Mouse (Mus musculus) megakaryocyte, embryonic 14.5 days (primary cell): ENCODE results near the gene Mapk10.

ENCODE experiments used
- FLI1 ChIP-seq: IDR thresholded peaks from 2 replicates; pipeline ENCODE4 v1.6.1; 2012; ENCODE audit warnings: low read length, inconsistent platforms, mixed read lengths
- GATA1 ChIP-seq: IDR thresholded peaks from 3 replicates; pipeline ENCODE4 v1.6.1; 2012; ENCODE audit warnings: mixed read lengths, low read length, inconsistent platforms, borderline replicate concordance

DNA sequence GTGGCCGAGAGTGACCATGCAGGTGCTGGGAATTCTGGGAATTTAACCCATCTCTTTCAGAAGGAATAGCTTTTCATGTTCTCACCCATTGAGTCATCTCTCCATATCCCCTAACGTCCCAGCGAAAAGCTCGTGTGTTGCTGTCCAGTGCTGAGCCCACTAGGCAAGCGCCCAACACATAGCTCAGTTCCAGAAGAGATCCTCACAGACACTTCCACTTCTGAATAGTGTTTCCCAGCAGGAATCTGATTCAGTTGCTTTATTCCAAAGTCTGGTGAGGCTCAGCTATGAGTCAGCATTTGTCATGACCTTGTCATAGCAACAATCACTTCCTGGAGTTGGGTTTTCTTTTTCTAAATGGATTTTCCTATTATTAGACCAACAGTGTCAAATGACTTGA is 217.2 kb downstream of the Mapk10 start:
- TF ChIP-seq GATA1 (no peak), FLI1 (no peak)
